Mouse (Mus musculus) liver, embryonic 13.5 days (tissue): ENCODE measurements around the gene Olfr638. TPM values are rescaled to one million over a fixed set of nuclear protein-coding genes. Genes with fewer than 3 reads are reported as not detected.
"Not testable (repeated sequence)": the region's sequence is repeated elsewhere in the genome, so short reads cannot be mapped to it uniquely, and the experiment has no call there.

ENCODE experiments used
- ATAC-seq: fragments of 200-750 bp; cut with Nextera tagmentation; 2 replicates; pipeline ENCODE4 v1.8.0; 2017; ENCODE audit warnings: low read depth, mild to moderate bottlenecking, moderate number of reproducible peaks, moderate library complexity
- DNase-seq: peaks from one replicate; pipeline ENCODE4 v3.0.0; 2022
- H3K27ac ChIP-seq: fragments of 300-500 bp; sonication (generic); 2 replicates; pipeline ENCODE4 v1.5.1; 2015; ENCODE audit warnings: moderate library complexity, mild to moderate bottlenecking, inconsistent platforms
- H3K27me3 ChIP-seq: fragments of 300-500 bp; sonication (generic); 2 replicates; pipeline ENCODE4 v1.6.1; 2015; ENCODE audit warnings: mild to moderate bottlenecking, inconsistent platforms
- H3K36me3 ChIP-seq: fragments of 300-500 bp; sonication (generic); 2 replicates; pipeline ENCODE4 v1.6.1; 2015; ENCODE audit warnings: mild to moderate bottlenecking, inconsistent platforms
- H3K4me1 ChIP-seq: fragments of 300-500 bp; sonication (generic); replicated peaks from 2 replicates; pipeline ENCODE4 v1.6.1; 2015; ENCODE audit warnings: inconsistent platforms
- H3K4me2 ChIP-seq: fragments of 300-500 bp; sonication (generic); 2 replicates; pipeline ENCODE4 v1.6.1; 2015; ENCODE audit warnings: inconsistent platforms, mild to moderate bottlenecking, moderate library complexity
- H3K4me3 ChIP-seq: fragments of 300-500 bp; sonication (generic); replicated peaks from 2 replicates; pipeline ENCODE4 v1.5.1; 2015; ENCODE audit warnings: mild to moderate bottlenecking, inconsistent platforms
- H3K9ac ChIP-seq: fragments of 300-500 bp; sonication (generic); 2 replicates; pipeline ENCODE4 v1.6.1; 2015; ENCODE audit warnings: mild to moderate bottlenecking, inconsistent platforms
- H3K9me3 ChIP-seq: fragments of 300-500 bp; sonication (generic); replicated peaks from 2 replicates; pipeline ENCODE4 v1.6.1; 2016; ENCODE audit warnings: inconsistent platforms
- WGBS: fragments of 180-500 bp; shearing (Covaris S2); methylation state at CpG from one replicate; pipeline ENCODE4 v1.1.7; 2015; ENCODE audit not compliant: insufficient replicate concordance; 5-methylcytosine and 5-hydroxymethylcytosine counted together
- polyA plus RNA-seq: library from polyadenylated mRNA; unstranded; fragments of >200 nt; fragmentation: Nextera tagmentation; extraction: Ambion mirVana; gene quantifications from 2 replicates; pipeline ENCODE4 v1.2.1, GENCODE M21; 2015

The Olfr638 gene
- polyA plus RNA-seq, result not detected in 2 replicates

- no peaks in the 10 kb centered on the region for H3K36me3 ChIP-seq
- no peak within 1 kb of the TSS for H3K4me3 ChIP-seq
- no peaks in the 10 kb centered on the region for H3K27me3 ChIP-seq
- DNase-seq (no peak), ATAC-seq (no peak)
- no peaks in the 10 kb centered on the region for H3K9me3 ChIP-seq
- H3K4me1 ChIP-seq, result no peaks in the 10 kb centered on the region
- H3K9ac ChIP-seq, result no peak within 1 kb of the TSS
- no peak within 1 kb of the TSS for H3K27ac ChIP-seq
- no peak within 1 kb of the TSS for H3K4me2 ChIP-seq
These were observed at the start of gene Olfr638 for GRCm38 (mm10) chr7:103998446-103998845. TSS of gene Olfr638 (plus strand) at chr7:103998746.

- not testable (repeated sequence) for ATAC-seq, H3K9me3 ChIP-seq, H3K4me2 ChIP-seq, H3K27me3 ChIP-seq, H3K9ac ChIP-seq, H3K36me3 ChIP-seq, H3K27ac ChIP-seq, H3K4me1 ChIP-seq, H3K4me3 ChIP-seq, DNase-seq
- 87% methylated on average over 22 of the region's 22 CpGs for WGBS
These were observed 31.7 kb upstream of the Olfr638 start for GRCm38 (mm10) chr7:103966873-103967272.

- no peak within 1 kb of the TSS for H3K4me3 ChIP-seq
- H3K36me3 ChIP-seq, result no peaks in the 10 kb centered on the region
- no peak within 1 kb of the TSS for H3K9ac ChIP-seq
- no peak for ATAC-seq
- H3K27ac ChIP-seq, result no peak within 1 kb of the TSS
- DNase-seq, result no peak
- no peaks in the 10 kb centered on the region for H3K4me1 ChIP-seq
- H3K4me2 ChIP-seq, result no peak within 1 kb of the TSS
- no peaks in the 10 kb centered on the region for H3K9me3 ChIP-seq
- no peaks in the 10 kb centered on the region for H3K27me3 ChIP-seq
- WGBS, result 68% methylated on average over 1 of the region's 1 CpGs
These were observed 27.7 kb upstream of the Olfr638 start, which contains the start of gene Olfr635 for GRCm38 (mm10) chr7:103970852-103971251. TSS of gene Olfr635 (plus strand) at chr7:103971152.

- 20% methylated on average over 1 of the region's 1 CpGs for WGBS
- DNase-seq (no peak), ATAC-seq (no peak)
- H3K9me3 ChIP-seq, result no peaks in the 10 kb centered on the region
- no peak overlapping the region for H3K4me2 ChIP-seq
- H3K27ac ChIP-seq, result no peak overlapping the region
- no peak overlapping the region for H3K4me3 ChIP-seq
- H3K36me3 ChIP-seq, result no peaks in the 10 kb centered on the region
- no peak overlapping the region for H3K9ac ChIP-seq
- no peaks in the 10 kb centered on the region for H3K27me3 ChIP-seq
- no peaks in the 10 kb centered on the region for H3K4me1 ChIP-seq
These were observed 26.8 kb upstream of the Olfr638 start for GRCm38 (mm10) chr7:103971782-103972181.

GRCm38 (mm10) chr7:103999124-103999523, 578 bp downstream of the Olfr638 start:
- no peak overlapping the region for H3K4me3 ChIP-seq
- H3K4me1 ChIP-seq, result no peaks in the 10 kb centered on the region
- H3K27me3 ChIP-seq, result no peaks in the 10 kb centered on the region
- H3K36me3 ChIP-seq, result no peaks in the 10 kb centered on the region
- H3K9ac ChIP-seq, result no peak overlapping the region
- ATAC-seq (no peak), DNase-seq (no peak)
- no peaks in the 10 kb centered on the region for H3K9me3 ChIP-seq
- no peak overlapping the region for H3K27ac ChIP-seq
- H3K4me2 ChIP-seq, result no peak overlapping the region

GRCm38 (mm10) chr7:104017203-104017602, 18.7 kb downstream of the Olfr638 start, which contains the start of gene Olfr639:
TSS of gene Olfr639 (minus strand) at chr7:104017303.
- H3K9ac ChIP-seq, result no peak within 1 kb of the TSS
- no peaks in the 10 kb centered on the region for H3K27me3 ChIP-seq
- ATAC-seq, result no peak
- no peak within 1 kb of the TSS for H3K4me2 ChIP-seq
- DNase-seq, result no peak
- no peaks in the 10 kb centered on the region for H3K9me3 ChIP-seq
- no peak within 1 kb of the TSS for H3K27ac ChIP-seq
- H3K4me3 ChIP-seq, result no peak within 1 kb of the TSS
- H3K4me1 ChIP-seq, result no peaks in the 10 kb centered on the region
- H3K36me3 ChIP-seq, result no peaks in the 10 kb centered on the region

GRCm38 (mm10) chr7:104018953-104019352, 20.4 kb downstream of the Olfr638 start:
- Histone ChIP-seq H3K9ac (no peak overlapping the region), H3K4me1 (no peaks in the 10 kb centered on the region), H3K9me3 (no peaks in the 10 kb centered on the region), H3K4me3 (no peak overlapping the region), H3K27ac (no peak overlapping the region), H3K36me3 (no peaks in the 10 kb centered on the region), H3K4me2 (no peak overlapping the region), H3K27me3 (no peaks in the 10 kb centered on the region)
- DNase-seq, result no peak
- 55% methylated on average over 1 of the region's 1 CpGs for WGBS
- ATAC-seq, result no peak

- H3K9ac ChIP-seq, result no peak overlapping the region
- no peaks in the 10 kb centered on the region for H3K27me3 ChIP-seq
- WGBS, result 74% methylated on average over 6 of the region's 6 CpGs
- no peak overlapping the region for H3K4me3 ChIP-seq
- H3K4me1 ChIP-seq, result no peaks in the 10 kb centered on the region
- H3K36me3 ChIP-seq, result no peaks in the 10 kb centered on the region
- H3K4me2 ChIP-seq, result no peak overlapping the region
- ATAC-seq, result no peak
- no peaks in the 10 kb centered on the region for H3K9me3 ChIP-seq
- DNase-seq, result no peak
- no peak overlapping the region for H3K27ac ChIP-seq
These were observed 23.1 kb downstream of the Olfr638 start for GRCm38 (mm10) chr7:104021651-104022050.

GRCm38 (mm10) chr7:104025473-104025872, 26.9 kb downstream of the Olfr638 start, which contains the start of gene Olfr640:
TSS of gene Olfr640 (minus strand) at chr7:104025573.
- no peaks in the 10 kb centered on the region for H3K36me3 ChIP-seq
- H3K9me3 ChIP-seq, result no peaks in the 10 kb centered on the region
- no peak within 1 kb of the TSS for H3K27ac ChIP-seq
- H3K4me2 ChIP-seq, result no peak within 1 kb of the TSS
- no peaks in the 10 kb centered on the region for H3K4me1 ChIP-seq
- DNase-seq, result no peak
- no peak within 1 kb of the TSS for H3K9ac ChIP-seq
- ATAC-seq, result no peak
- WGBS, result 60% methylated on average over 6 of the region's 6 CpGs
- no peaks in the 10 kb centered on the region for H3K27me3 ChIP-seq
- no peak within 1 kb of the TSS for H3K4me3 ChIP-seq

- H3K4me3 ChIP-seq, result no peak overlapping the region
- no peaks in the 10 kb centered on the region for H3K9me3 ChIP-seq
- no peaks in the 10 kb centered on the region for H3K27me3 ChIP-seq
- ATAC-seq (no peak), DNase-seq (no peak)
- no peaks in the 10 kb centered on the region for H3K36me3 ChIP-seq
- H3K9ac ChIP-seq, result no peak overlapping the region
- no peak overlapping the region for H3K4me2 ChIP-seq
- H3K27ac ChIP-seq, result no peak overlapping the region
- WGBS, result 59% methylated on average over 3 of the region's 3 CpGs
- no peaks in the 10 kb centered on the region for H3K4me1 ChIP-seq
These were observed 28.4 kb downstream of the Olfr638 start for GRCm38 (mm10) chr7:104026978-104027377.

GRCm38 (mm10) chr7:104035145-104035544, 36.6 kb downstream of the Olfr638 start, which contains the start of gene Olfr641:
TSS of gene Olfr641 (plus strand) at chr7:104035445.
- Histone ChIP-seq H3K9me3 (no peaks in the 10 kb centered on the region), H3K4me2 (no peak within 1 kb of the TSS), H3K9ac (no peak within 1 kb of the TSS), H3K27me3 (no peaks in the 10 kb centered on the region), H3K4me1 (no peaks in the 10 kb centered on the region), H3K4me3 (no peak within 1 kb of the TSS), H3K36me3 (no peaks in the 10 kb centered on the region), H3K27ac (no peak within 1 kb of the TSS)
- WGBS, result 36% methylated on average over 1 of the region's 1 CpGs
- ATAC-seq, result no peak
- DNase-seq, result no peak

- WGBS, result 57% methylated on average over 4 of the region's 4 CpGs
- Histone ChIP-seq H3K9me3 (no peaks in the 10 kb centered on the region), H3K4me1 (no peaks in the 10 kb centered on the region), H3K27ac (no peak overlapping the region), H3K9ac (no peak overlapping the region), H3K4me3 (no peak overlapping the region), H3K4me2 (no peak overlapping the region), H3K36me3 (no peaks in the 10 kb centered on the region), H3K27me3 (no peaks in the 10 kb centered on the region)
- ATAC-seq (no peak), DNase-seq (no peak)
These were observed 52.2 kb downstream of the Olfr638 start for GRCm38 (mm10) chr7:104050745-104051144.
